Mouse (Mus musculus) heart, postnatal 0 days (tissue): Measurements from ENCODE around the gene Aifm2. TPM values are rescaled to one million over a fixed set of nuclear protein-coding genes. Genes with fewer than 3 reads are reported as not detected.

Experiments used
- ATAC-seq: fragments of 200-750 bp; cut with Nextera tagmentation; 2 replicates; pipeline ENCODE4 v1.8.0; 2017; ENCODE audit warnings: low read depth, moderate number of reproducible peaks, moderate library complexity; ENCODE audit not compliant: insufficient read depth
- DNase-seq: peaks from one replicate; pipeline ENCODE4 v3.0.0-alpha.2; 2016; ENCODE audit warnings: low spot score
- H3K27ac ChIP-seq: fragments of 300-500 bp; sonication (generic); 2 replicates; pipeline ENCODE4 v1.5.1; 2014; ENCODE audit warnings: low read depth, mild to moderate bottlenecking
- H3K27me3 ChIP-seq: fragments of 300-500 bp; sonication (generic); 2 replicates; pipeline ENCODE4 v1.6.1; 2014; ENCODE audit warnings: low read length, mixed read lengths; ENCODE audit not compliant: control insufficient read depth, insufficient read depth
- H3K36me3 ChIP-seq: fragments of 300-500 bp; sonication (generic); replicated peaks from 2 replicates; pipeline ENCODE4 v1.6.1; 2014; ENCODE audit warnings: low read length, mixed read lengths; ENCODE audit not compliant: control insufficient read depth, insufficient read depth
- H3K4me1 ChIP-seq: fragments of 300-500 bp; sonication (generic); 2 replicates; pipeline ENCODE4 v1.6.1; 2014; ENCODE audit warnings: antibody characterized with exemption; ENCODE audit not compliant: control insufficient read depth, insufficient read depth
- H3K4me2 ChIP-seq: fragments of 300-500 bp; sonication (generic); 2 replicates; pipeline ENCODE4 v1.6.1; 2014; ENCODE audit warnings: low read depth, mild to moderate bottlenecking, low read length, moderate library complexity
- H3K4me3 ChIP-seq: fragments of 300-500 bp; sonication (generic); 2 replicates; pipeline ENCODE4 v1.5.1; 2014; ENCODE audit warnings: low read depth, low read length
- H3K9ac ChIP-seq: fragments of 300-500 bp; sonication (generic); replicated peaks from 2 replicates; pipeline ENCODE4 v1.6.1; 2014; ENCODE audit warnings: low read depth, low read length, mixed read lengths
- H3K9me3 ChIP-seq: fragments of 300-500 bp; sonication (generic); replicated peaks from 2 replicates; pipeline ENCODE4 v1.6.1; 2016; ENCODE audit warnings: low read length; ENCODE audit not compliant: control insufficient read depth
- CTCF ChIP-seq: IDR thresholded peaks from 2 replicates; pipeline ENCODE4 v1.5.1; 2016; ENCODE audit warnings: antibody characterized with exemption, control low read depth, low read depth
- EP300 ChIP-seq: IDR thresholded peaks from 2 replicates; pipeline ENCODE4 v1.6.1; 2016; ENCODE audit warnings: antibody characterized with exemption, low read depth
- WGBS: fragments of 180-500 bp; shearing (Covaris S2); extraction: QIAGEN DNeasy Blood & Tissue Kit; methylation state at CpG from one replicate; pipeline ENCODE4 v1.1.7; 2014; 5-methylcytosine and 5-hydroxymethylcytosine counted together
- polyA plus RNA-seq: library from polyadenylated mRNA; unstranded; fragments of >200 nt; fragmentation: Nextera tagmentation; extraction: Ambion mirVana; gene quantifications from 2 replicates; pipeline ENCODE4 v1.2.1, GENCODE M21; 2015
- total RNA-seq: library from RNA; depleted of rRNA; stranded (reverse); fragments of >200 nt; gene quantifications from 2 replicates; pipeline ENCODE4 v1.2.3, GENCODE M21; 2014; ENCODE audit warnings: low replicate concordance

The Aifm2 gene
- total and polyA plus RNA-seq, 2 experiments from 2014 or later: 34.2 to 53.4 TPM

DNA sequence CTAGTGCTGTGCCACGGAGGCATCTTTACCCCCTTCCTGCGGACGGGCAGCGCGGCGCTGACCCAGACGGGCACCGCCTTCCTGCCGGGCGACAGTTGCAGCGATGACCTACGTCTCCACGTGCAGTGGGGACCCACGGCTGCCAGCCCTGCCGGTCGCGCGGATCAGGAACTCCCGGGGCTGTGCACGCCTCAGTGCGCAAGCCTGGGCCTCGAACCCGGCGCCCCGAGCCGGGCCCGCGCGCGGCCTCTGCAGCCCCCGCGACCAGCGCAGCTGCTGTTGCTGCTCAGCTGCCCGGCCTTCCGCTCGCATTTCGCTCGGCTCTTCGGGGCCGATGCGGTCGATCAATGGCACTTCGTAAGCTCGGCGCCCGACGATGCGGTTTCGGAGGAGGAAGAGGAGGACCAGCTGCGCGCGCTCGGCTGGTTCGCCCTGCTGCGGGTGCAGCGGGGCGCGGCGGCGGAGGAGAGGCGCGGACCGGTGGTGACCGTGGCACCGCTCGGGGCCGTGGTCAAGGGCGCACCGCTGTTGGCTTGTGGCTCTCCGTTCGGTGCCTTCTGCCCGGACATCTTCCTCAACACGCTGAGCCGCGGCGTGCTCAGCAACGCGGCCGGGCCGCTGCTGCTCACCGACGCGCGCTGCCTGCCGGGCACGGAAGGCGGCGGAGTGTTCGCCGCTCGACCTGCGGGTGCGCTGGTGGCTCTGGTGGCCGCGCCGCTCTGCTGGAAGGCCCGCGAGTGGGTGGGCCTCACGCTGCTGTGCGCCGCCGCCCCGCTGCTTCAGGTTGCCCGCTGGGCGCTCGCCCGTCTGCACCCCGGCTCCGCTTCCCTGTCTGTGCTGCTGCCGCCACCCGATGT is 19.1 kb upstream of the Aifm2 start:
- no peak; the same call in 1 of the 2 replicates for ATAC-seq
- 0 out of 2 replicates have a peak overlapping the region, but pooled peaks have one; percentile 43 for H3K27ac ChIP-seq
- no peaks in the 10 kb centered on the region for H3K9me3 ChIP-seq
- peaks cover 31% of the 10 kb centered on the region for H3K36me3 ChIP-seq
- peak overlapping the region; percentile 100 for H3K4me2 ChIP-seq
- peaks cover 11% of the 10 kb centered on the region for H3K4me1 ChIP-seq
- DNase-seq: no peak
- no peaks in the 10 kb centered on the region for H3K27me3 ChIP-seq
- TF ChIP-seq CTCF (no peak), EP300 (no peak)
- WGBS: under 1% methylated on average over 83 of the region's 111 CpGs
- H3K4me3 ChIP-seq: peak overlapping the region; percentile 99
- peak overlapping the region; percentile 69 for H3K9ac ChIP-seq

DNA sequence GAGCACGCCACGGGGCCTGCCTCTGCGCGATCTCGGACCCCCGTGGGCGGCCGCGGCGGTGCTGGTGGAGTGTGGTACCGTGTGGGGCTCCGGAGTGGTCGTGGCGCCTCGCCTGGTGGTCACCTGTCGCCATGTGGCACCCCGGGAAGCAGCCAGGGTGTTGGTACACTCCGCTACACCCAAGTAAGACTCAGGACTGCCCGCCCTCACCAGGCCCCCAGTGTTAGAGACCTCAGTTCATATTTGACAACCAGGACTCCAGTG is 18.6 kb upstream of the Aifm2 start:
- peak overlapping the region; percentile 100 for H3K4me2 ChIP-seq
- H3K4me3 ChIP-seq: peak overlapping the region; percentile 99
- TF ChIP-seq EP300 (no peak), CTCF (no peak)
- peaks cover 11% of the 10 kb centered on the region for H3K4me1 ChIP-seq
- peak overlapping the region; percentile 69 for H3K9ac ChIP-seq
- DNase-seq: no peak
- peaks cover 30% of the 10 kb centered on the region for H3K36me3 ChIP-seq
- WGBS: 10% methylated on average over 19 of the region's 19 CpGs
- no peak overlapping the region for H3K27ac ChIP-seq
- ATAC-seq: no peak
- no peaks in the 10 kb centered on the region for H3K27me3 ChIP-seq
- H3K9me3 ChIP-seq: no peaks in the 10 kb centered on the region

DNA sequence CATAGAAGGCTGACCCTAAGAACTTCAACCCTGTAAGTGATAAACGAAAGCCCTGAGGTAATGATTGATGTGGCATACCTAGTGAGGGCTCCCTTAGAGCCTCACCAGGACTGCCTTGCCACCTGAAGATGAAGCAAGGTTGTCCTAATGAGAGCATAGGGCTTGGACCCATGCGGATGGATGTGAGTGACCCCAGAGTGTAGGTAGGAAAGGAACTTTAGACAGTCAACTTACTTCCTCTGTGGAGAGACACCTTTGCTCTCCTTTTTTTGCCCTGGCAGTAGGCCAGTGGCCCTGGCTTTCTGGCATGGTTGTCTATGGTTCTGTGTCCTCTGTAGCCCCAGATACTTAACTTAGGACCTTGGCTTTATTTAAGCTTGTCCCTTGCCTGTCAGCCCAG is 18.0 kb upstream of the Aifm2 start:
- H3K36me3 ChIP-seq: peaks cover 30% of the 10 kb centered on the region
- WGBS: 69% methylated on average over 2 of the region's 2 CpGs
- peak overlapping the region; percentile 100 for H3K4me2 ChIP-seq
- H3K9ac ChIP-seq: no peak overlapping the region
- ATAC-seq (no peak), DNase-seq (no peak)
- H3K4me3 ChIP-seq: peak overlapping the region; percentile 99
- H3K27ac ChIP-seq: no peak overlapping the region
- peaks cover 11% of the 10 kb centered on the region for H3K4me1 ChIP-seq
- TF ChIP-seq CTCF: no peak
- no peak for TF ChIP-seq EP300
- no peaks in the 10 kb centered on the region for H3K9me3 ChIP-seq
- H3K27me3 ChIP-seq: no peaks in the 10 kb centered on the region

DNA sequence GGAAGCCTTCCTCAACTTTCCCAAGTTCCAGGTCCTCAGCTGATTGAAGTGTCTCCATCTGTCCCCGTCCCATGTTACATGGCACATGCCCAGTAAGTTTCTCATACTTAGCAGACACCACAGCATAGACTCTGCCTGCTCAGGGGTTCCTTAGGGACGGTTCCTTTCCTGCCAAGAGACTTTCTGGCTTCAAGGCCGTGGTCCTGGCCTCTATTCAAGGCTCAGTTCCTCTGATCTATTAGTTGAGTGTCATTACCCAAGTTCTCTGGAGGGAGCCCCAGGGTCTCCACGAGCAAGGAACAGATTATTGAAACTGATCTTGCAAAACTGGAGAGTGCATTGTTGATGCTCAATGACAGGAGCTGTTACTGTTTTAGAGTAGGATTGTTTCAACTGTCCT is 10.4 kb upstream of the Aifm2 start:
- no peak for ATAC-seq
- no peak overlapping the region for H3K4me2 ChIP-seq
- no peak overlapping the region for H3K27ac ChIP-seq
- H3K4me1 ChIP-seq: no peaks in the 10 kb centered on the region
- no peak for DNase-seq
- H3K4me3 ChIP-seq: no peak overlapping the region
- peaks cover 33% of the 10 kb centered on the region for H3K36me3 ChIP-seq
- no peaks in the 10 kb centered on the region for H3K27me3 ChIP-seq
- TF ChIP-seq EP300: no peak
- no peak for TF ChIP-seq CTCF
- H3K9me3 ChIP-seq: no peaks in the 10 kb centered on the region
- no peak overlapping the region for H3K9ac ChIP-seq
- WGBS: 71% methylated on average over 4 of the region's 4 CpGs

DNA sequence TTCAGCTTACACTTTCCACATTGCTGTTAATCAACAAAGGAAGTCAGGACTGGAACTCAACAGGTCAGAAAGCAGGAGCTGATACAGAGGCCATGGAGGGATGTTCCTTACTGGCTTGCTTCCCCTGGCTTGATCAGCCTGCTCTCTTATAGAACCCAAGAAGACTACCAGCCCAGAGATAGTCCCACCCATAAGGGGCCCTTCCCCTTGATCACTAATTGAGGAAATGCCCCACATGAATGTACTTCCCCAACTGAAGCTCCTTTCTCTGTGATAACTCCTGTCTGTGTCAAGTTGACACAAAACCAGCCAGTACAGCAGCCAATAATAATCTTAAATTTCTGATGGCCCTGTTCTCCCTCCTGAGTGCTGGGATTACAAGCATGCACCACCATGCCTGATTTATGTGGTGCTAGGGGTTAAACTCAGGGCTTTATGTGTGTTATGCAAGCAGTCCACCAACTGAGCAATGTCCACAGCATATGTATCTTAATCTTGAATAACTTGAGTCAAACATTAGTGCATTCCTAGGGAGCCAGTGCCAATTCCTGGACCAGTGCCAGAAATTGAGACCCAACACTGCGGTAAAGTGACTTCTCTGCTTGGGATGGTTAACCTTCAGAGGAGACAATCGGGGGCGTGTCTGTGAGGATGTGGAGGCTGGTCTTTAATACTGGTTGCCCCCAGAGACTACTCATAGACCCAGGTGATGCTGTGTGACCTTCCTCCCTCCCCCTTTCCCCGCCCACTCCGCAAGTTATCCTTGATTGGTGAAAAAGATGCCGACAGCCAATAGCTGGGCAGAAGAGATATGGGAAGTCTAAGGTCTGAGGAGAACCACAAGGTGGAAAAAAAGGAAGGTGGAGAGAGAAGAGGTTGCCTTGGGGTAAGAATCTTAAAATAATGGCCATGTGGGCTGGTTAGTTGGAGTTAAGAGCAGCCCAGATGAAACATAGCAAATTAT is 8.4 kb upstream of the Aifm2 start:
- Histone ChIP-seq H3K9me3 (no peaks in the 10 kb centered on the region), H3K4me2 (no peak overlapping the region), H3K9ac (no peak overlapping the region), H3K27me3 (no peaks in the 10 kb centered on the region), H3K4me3 (no peak overlapping the region), H3K36me3 (peaks cover 27% of the 10 kb centered on the region), H3K27ac (no peak overlapping the region), H3K4me1 (no peaks in the 10 kb centered on the region)
- DNase-seq (no peak), ATAC-seq (no peak)
- 70% methylated on average over 6 of the region's 6 CpGs for WGBS
- TF ChIP-seq CTCF (no peak), EP300 (no peak)
